Comparison of ENCODE assay signal across 31 mouse cellular contexts in the genomic region with DNA sequence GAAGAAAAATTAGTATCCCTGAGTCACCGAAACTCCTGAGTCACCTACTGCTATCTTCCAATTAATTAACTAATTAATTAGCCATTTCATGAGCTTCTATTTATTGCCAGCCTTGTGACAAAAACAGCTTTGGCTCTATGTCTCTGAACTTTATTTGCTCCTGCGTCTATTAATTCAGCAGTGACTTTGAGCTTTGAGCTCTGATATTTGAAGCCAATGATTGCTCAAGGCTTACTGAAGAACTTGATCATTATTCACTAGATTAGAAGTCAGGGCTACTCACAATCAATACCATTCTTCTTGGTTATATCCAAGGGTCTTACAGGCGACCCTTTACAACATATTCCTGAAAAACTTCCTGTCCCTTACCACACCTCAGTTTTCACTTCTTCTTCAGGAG.
"Had no signal": no experiment of that assay in that cellular context is flagged by ENCODE, and none has a peak within 500 bp of the region (broad histone marks: within the 10 kb centered on the region; RNA-seq: fewer than 3 reads in every experiment).

No protein-coding gene starts in this region.

- H3K4me3 ChIP-seq: left cerebral cortex, adult 2 months; limb, embryonic 10.5 days; limb, embryonic 12.5 days; limb, embryonic 13.5 days; limb, embryonic 15.5 days; liver, embryonic 13.5 days; liver, embryonic 15.5 days; lung, embryonic 15.5 days; megakaryocyte, embryonic 14.5 days; midbrain, embryonic 10.5 days; midbrain, embryonic 12.5 days; midbrain, embryonic 13.5 days; midbrain, embryonic 15.5 days; myocyte had no signal

- H3K9me3 ChIP-seq: limb, embryonic 10.5 days; limb, embryonic 12.5 days; limb, embryonic 13.5 days; limb, embryonic 15.5 days; liver, embryonic 13.5 days; liver, embryonic 15.5 days; lung, embryonic 15.5 days; midbrain, embryonic 10.5 days; midbrain, embryonic 12.5 days; midbrain, embryonic 13.5 days; midbrain, embryonic 15.5 days had no signal

- H3K27me3 ChIP-seq: limb, embryonic 12.5 days; limb, embryonic 13.5 days; limb, embryonic 15.5 days; liver, embryonic 13.5 days; liver, embryonic 15.5 days; lung, embryonic 15.5 days; megakaryocyte, embryonic 14.5 days; midbrain, embryonic 12.5 days; midbrain, embryonic 13.5 days; midbrain, embryonic 15.5 days had no signal

- ATAC-seq: liver, postnatal 0 days; lung, postnatal 0 days; midbrain, embryonic 13.5 days; midbrain, embryonic 15.5 days; midbrain, embryonic 16.5 days had no signal

- H3K4me2 ChIP-seq: limb, embryonic 12.5 days; limb, embryonic 13.5 days; limb, embryonic 15.5 days; liver, embryonic 11.5 days; liver, embryonic 13.5 days; liver, embryonic 15.5 days; lung, embryonic 14.5 days; lung, embryonic 15.5 days; midbrain, embryonic 11.5 days; midbrain, embryonic 12.5 days; midbrain, embryonic 13.5 days; midbrain, embryonic 15.5 days had no signal

- DNase-seq: left cerebral cortex, postnatal 4 days; liver; liver, embryonic 13.5 days; liver, postnatal 0 days; lung, adult 18-20 months; lung, adult 2 months; lung, embryonic 14.5 days; lung, postnatal 10 days; lung, postnatal 14 days; lung, postnatal 36 days; lung, postnatal 4 days; midbrain, embryonic 14.5 days had no signal

- H3K9ac ChIP-seq: limb, embryonic 12.5 days; limb, embryonic 13.5 days; limb, embryonic 15.5 days; liver, embryonic 13.5 days; liver, embryonic 14.5 days; liver, embryonic 15.5 days; liver, postnatal 0 days; lung, embryonic 14.5 days; lung, embryonic 15.5 days; midbrain, embryonic 12.5 days; midbrain, embryonic 13.5 days; midbrain, embryonic 15.5 days had no signal

- H3K4me1 ChIP-seq: limb, embryonic 10.5 days; limb, embryonic 12.5 days; limb, embryonic 13.5 days; limb, embryonic 15.5 days; liver, embryonic 13.5 days; liver, embryonic 15.5 days; lung, embryonic 15.5 days; megakaryocyte, embryonic 14.5 days; midbrain, embryonic 13.5 days; midbrain, embryonic 15.5 days had no signal

- H3K27ac ChIP-seq: left cerebral cortex, adult 2 months; limb, embryonic 10.5 days; limb, embryonic 12.5 days; limb, embryonic 13.5 days; limb, embryonic 15.5 days; liver, embryonic 13.5 days; liver, embryonic 14.5 days; liver, embryonic 15.5 days; lung, embryonic 15.5 days; macrophage; midbrain, embryonic 10.5 days; midbrain, embryonic 12.5 days; midbrain, embryonic 13.5 days; midbrain, embryonic 15.5 days had no signal

- H3K36me3 ChIP-seq: limb, embryonic 10.5 days; limb, embryonic 12.5 days; limb, embryonic 13.5 days; limb, embryonic 15.5 days; liver, embryonic 13.5 days; liver, embryonic 15.5 days; lung, embryonic 15.5 days; midbrain, embryonic 10.5 days; midbrain, embryonic 12.5 days; midbrain, embryonic 13.5 days; midbrain, embryonic 15.5 days had no signal
